Mouse (Mus musculus): ENCODE results near the gene Amacr.

- no peak for TF ChIP-seq POLR2A (IDR thresholded peaks at IDR 0.05; ENCODE audit: low read depth, low read length)
- TF ChIP-seq CTCF (IDR thresholded peaks at IDR 0.05; ENCODE audit: extremely low read depth, insufficient read depth, insufficient read length, insufficient replicate concordance) = no peak
These were observed 28.7 kb upstream of the Amacr start for GRCm38 (mm10) chr15:10952760-10953305.
